Mouse (Mus musculus): Measurements from ENCODE around the gene Ucp3. TPM values are rescaled to one million over a fixed set of nuclear protein-coding genes. Genes with fewer than 3 reads are reported as not detected.

Gene Ucp3
- total RNA-seq, 2 experiments from 2014 or later: 2.9 TPM

DNA sequence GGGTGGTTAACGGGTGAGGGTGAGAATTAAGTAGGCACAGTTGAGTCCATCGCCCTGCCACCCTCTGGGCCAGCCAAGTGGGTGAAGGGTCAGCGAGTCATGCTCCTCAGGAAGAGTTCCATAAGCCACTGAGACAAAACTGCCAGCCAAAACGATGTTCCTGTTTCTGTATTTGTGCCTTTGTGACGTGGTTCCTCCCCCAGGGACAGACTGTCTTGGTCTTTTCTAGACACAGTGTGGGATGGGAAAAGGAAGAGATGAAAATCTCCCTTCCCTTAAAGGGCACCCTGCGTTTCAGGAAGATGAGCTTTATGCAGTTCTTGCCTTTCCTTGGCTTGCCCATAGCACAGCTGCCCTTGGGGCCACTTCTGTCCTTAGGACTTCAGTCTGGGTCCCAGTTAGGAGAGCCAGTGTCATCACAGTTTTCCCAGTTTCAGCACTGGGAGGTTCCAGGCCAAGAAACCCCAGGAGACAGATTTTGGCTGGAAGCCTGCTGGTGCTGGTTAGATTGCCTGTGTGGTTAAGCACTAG lies 11.1 kb upstream of the Ucp3 start:
- intact Hi-C loops (cut with DNase I): loop anchor here (2.0 kb wide), 2 partner anchors 31 to 145 kb away; partner anchors contain the start of genes Rab6a and Ucp2
- TF ChIP-seq CTCF (IDR thresholded peaks at IDR 0.05): no peak
- peak overlapping the region; percentile 90 for H3K27ac ChIP-seq
- no peak overlapping the region for H3K4me3 ChIP-seq
- DNase-seq (ENCODE audit: extremely low spot score in 1 of 2, low spot score in 2 of 2): peak; percentile 44 to 67

GRCm38 (mm10) chr7:100463194-100463593 lies 9.6 kb upstream of the Ucp3 start:
- intact Hi-C loops (cut with DNase I): no loop called here

GRCm38 (mm10) chr7:100463757-100464156 lies 9.0 kb upstream of the Ucp3 start:
- no peak for DNase-seq (ENCODE audit: extremely low spot score in 1 of 2, low spot score in 2 of 2)
- intact Hi-C loops (cut with DNase I): no loop called here
- TF ChIP-seq CTCF (IDR thresholded peaks at IDR 0.05): no peak
- Histone ChIP-seq H3K27ac (no peak overlapping the region), H3K4me3 (no peak overlapping the region)

More at GRCm38 (mm10) chr7:100463194-100463593, 9.6 kb upstream of the Ucp3 start:
- DNase-seq (ENCODE audit: extremely low spot score in 1 of 2, low spot score in 2 of 2): no peak
- H3K4me3 ChIP-seq: no peak overlapping the region
- TF ChIP-seq CTCF (IDR thresholded peaks at IDR 0.05): no peak
- H3K27ac ChIP-seq: no peak overlapping the region

DNA sequence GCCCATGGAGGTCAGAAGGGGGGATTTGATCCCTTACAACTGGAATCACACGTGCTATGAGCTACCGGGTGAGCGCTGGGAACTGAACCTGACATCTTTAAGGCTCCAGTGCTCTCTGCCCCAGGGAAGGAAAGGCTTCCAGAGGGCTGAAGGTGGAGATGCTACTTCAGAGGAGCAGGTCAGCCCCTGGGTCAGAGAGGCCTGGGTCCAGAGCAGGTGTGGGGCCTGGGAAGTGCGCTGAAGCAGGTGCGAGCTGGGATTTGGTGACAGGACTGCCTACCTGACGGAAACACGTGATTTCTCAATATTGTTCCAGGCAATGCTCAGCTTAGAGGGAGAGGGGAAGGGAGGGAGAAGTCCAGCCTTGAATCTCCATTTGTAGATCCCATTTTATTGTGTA lies 8.5 kb upstream of the Ucp3 start:
- no peak for DNase-seq (ENCODE audit: extremely low spot score in 1 of 2, low spot score in 2 of 2)
- intact Hi-C loops (cut with DNase I): no loop called here
- Histone ChIP-seq H3K27ac (no peak overlapping the region), H3K4me3 (no peak overlapping the region)
- TF ChIP-seq CTCF (IDR thresholded peaks at IDR 0.05): no peak

- no peak for DNase-seq (ENCODE audit: extremely low spot score in 1 of 2, low spot score in 2 of 2)
- TF ChIP-seq CTCF (IDR thresholded peaks at IDR 0.05): no peak
- Histone ChIP-seq H3K27ac (peak overlapping the region; percentile 72), H3K4me3 (no peak overlapping the region)
- intact Hi-C loops (cut with DNase I): no loop called here
Measured at GRCm38 (mm10) chr7:100465248-100465647, 7.5 kb upstream of the Ucp3 start.

DNA sequence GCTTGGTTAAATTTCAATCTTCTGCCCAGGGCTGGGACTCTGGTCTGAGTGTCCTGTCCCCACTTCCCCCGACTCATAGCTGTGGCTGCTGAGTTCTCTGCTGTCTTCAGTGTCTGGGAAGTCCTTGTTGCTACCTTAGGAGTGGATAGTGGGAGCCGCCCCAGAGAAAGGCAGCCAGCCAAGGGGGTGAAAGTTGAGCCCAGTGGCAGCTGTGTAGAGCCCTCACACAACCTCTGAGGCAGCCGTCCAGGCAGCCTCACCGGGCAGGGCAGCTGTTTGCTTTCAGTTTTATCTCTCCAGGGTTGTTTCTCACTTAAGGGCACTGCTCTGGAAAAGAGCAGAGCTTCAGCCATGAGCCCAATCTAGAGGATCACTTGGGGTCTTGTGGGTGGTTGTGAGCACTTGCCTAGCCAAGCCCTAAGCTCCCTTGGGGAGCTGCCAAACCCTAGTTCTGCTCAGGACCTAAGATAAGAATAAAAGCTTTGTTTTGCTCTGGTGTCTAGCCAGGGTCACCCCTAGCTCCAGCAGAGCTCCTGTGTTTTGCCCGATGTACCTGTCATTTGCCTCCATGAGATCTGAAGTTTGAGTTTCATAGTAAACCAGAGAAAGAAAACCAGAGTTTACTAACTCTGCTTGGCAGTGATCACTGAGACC lies 7.0 kb upstream of the Ucp3 start:
- Histone ChIP-seq H3K27ac (peak overlapping the region; percentile 72), H3K4me3 (no peak overlapping the region)
- no peak for DNase-seq (ENCODE audit: extremely low spot score in 1 of 2, low spot score in 2 of 2)
- no peak for TF ChIP-seq CTCF (IDR thresholded peaks at IDR 0.05)
- intact Hi-C loops (cut with DNase I): no loop called here

DNA sequence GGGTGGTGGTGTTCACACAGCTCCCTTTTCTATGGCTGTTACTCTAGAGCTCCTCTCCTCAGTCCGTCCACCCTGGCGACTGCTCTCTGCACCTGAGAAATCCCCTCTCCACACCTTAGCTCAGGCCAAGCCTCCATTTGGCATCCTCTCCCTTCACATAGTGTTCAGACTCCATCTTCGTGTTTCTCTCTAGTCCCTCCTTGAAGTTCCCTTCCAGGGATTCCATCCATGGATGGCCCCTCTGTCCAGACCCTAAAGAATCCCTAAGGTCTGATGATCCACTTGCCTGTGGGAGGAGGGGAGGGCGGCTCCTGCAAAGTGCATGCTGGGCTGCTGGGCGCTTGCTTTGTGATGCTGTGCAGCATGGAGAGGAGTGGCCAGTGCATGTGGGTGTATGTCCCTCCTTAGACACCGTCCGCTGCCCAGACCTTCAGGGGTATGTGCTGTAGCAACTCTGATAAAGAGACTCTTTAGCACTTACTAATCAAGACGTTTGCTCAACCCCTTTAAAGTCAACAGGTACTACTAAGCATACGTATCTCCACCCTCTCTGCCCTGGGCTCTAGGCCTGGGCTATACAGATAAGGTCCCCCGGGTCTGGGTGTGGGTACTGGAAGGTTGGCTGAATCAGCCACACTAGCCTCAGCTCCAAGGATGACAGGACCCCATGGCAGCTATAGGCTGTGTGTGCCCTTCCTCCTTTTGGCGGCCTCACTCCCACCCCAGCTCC lies 5.8 kb upstream of the Ucp3 start:
- intact Hi-C loops (cut with DNase I): no loop called here
- no peak for DNase-seq (ENCODE audit: extremely low spot score in 1 of 2, low spot score in 2 of 2)
- no peak overlapping the region for H3K4me3 ChIP-seq
- H3K27ac ChIP-seq: no peak overlapping the region
- no peak for TF ChIP-seq CTCF (IDR thresholded peaks at IDR 0.05)

DNA sequence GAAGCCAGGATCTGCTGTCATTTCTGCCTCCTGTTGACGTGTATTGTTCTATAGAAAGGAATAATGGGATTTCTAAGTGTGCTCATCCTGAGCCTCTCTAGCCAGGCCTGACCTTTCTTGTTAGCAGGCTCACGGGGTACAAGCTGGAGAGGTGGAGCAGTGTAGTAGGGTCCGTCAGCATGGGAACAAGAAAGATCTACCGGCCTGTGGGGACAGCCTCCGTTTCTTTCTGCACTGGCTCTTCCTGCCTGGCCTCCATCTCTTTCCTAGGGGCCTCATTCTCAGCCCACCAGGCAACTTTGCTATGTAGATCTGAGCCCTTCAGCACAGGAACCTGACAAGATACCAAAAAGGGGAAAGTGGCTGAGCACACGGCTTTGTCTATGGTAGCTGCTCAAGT lies 4.0 kb upstream of the Ucp3 start:
- intact Hi-C loops (cut with DNase I): no loop called here
- TF ChIP-seq CTCF (IDR thresholded peaks at IDR 0.05): no peak
- Histone ChIP-seq H3K27ac (no peak overlapping the region), H3K4me3 (no peak overlapping the region)
- DNase-seq (ENCODE audit: extremely low spot score in 1 of 2, low spot score in 2 of 2): no peak

DNA sequence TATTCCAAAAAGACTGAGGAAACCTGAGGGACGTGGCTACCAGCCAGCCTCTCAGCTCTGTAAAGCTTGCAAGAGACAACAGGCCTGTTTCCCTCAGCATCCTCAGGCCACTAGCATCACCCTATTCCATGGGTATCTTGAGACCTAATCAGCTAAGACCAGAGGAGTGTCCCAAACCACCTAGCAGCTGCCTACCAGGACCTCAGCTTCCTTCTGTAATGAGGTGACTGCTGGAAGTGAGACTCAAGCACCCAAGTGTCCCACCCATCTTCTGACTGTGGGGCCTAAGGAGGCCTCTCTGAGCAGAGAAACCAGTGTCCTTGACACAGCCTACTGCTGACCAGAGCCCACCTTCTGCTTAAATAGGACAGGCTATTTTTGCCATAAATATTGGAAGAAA lies 3.3 kb upstream of the Ucp3 start:
- intact Hi-C loops (cut with DNase I): no loop called here
- Histone ChIP-seq H3K27ac (no peak overlapping the region), H3K4me3 (no peak overlapping the region)
- DNase-seq (ENCODE audit: extremely low spot score in 1 of 2, low spot score in 2 of 2): no peak
- no peak for TF ChIP-seq CTCF (IDR thresholded peaks at IDR 0.05)

DNA sequence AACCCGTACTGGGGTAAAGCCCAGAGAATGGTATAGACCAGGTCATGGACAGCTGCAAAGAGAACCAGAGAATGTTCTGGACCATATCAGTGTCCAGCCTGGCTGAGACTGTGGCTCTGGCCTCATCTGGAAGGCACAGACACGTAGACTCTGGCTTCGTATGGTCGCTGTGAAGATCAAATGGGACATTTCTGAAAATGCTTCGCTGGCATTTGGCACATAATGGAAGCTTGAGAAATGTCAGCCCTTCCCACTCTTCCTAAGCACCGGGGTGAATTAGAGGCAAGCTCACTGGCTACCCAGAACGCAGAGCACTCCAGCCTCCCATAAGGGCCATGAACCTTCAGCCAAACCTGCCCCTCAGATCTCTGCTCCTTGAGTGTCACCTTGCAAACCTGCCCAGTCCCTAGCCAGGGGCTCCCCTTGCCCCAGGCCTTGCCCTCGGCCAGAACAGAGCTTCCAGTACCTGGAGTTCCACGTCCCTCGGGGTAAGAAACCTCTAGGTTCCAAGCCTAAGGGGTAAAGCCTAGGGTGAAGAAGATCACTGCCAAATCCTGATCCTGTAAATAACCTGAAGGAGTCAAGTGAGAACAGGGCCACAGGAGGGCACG lies 1.9 kb upstream of the Ucp3 start:
- H3K27ac ChIP-seq: no peak overlapping the region
- no peak overlapping the region for H3K4me3 ChIP-seq
- no peak for TF ChIP-seq CTCF (IDR thresholded peaks at IDR 0.05)
- DNase-seq (ENCODE audit: extremely low spot score in 1 of 2, low spot score in 2 of 2): no peak
- intact Hi-C loops (cut with DNase I): no loop called here

DNA sequence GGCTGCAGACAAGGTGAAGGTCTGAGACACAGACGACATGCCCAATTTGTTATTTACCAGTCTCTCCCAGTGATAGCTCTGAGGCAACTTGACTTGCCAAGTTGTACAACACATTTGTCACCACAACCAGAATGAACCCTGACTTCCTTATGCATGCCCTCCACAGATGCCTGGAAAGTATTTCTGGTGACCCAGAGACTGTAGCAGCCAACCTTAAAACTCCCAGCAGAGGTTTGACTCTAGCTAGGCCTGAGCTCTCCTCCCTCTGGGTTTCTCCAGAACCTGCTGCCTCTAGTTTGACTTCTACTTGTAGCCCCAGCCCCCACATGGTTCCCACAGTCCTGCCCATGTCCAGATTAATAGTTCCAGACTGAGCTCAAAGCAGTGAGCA lies 1.4 kb upstream of the Ucp3 start:
- no peak for DNase-seq (ENCODE audit: extremely low spot score in 1 of 2, low spot score in 2 of 2)
- intact Hi-C loops (cut with DNase I): no loop called here
- no peak for TF ChIP-seq CTCF (IDR thresholded peaks at IDR 0.05)
- no peak overlapping the region for H3K4me3 ChIP-seq
- no peak overlapping the region for H3K27ac ChIP-seq

- Histone ChIP-seq H3K27ac (no peak overlapping the region), H3K4me3 (no peak overlapping the region)
- TF ChIP-seq CTCF (IDR thresholded peaks at IDR 0.05): no peak
- DNase-seq (ENCODE audit: extremely low spot score in 1 of 2, low spot score in 2 of 2): no peak
- intact Hi-C loops (cut with DNase I): no loop called here
Measured at GRCm38 (mm10) chr7:100473846-100474454, 1.2 kb downstream of the Ucp3 start.

All from left cerebral cortex, adult 2 months (tissue).